Mouse (Mus musculus) embryo, embryonic 10 days (tissue): ENCODE data around the gene Spa17.

Experiments
- DNase-seq: peaks from one replicate; pipeline ENCODE4 v3.0.0-alpha.2; 2015; ENCODE audit warnings: low spot score

The Spa17 gene

GRCm38 (mm10) chr9:37563805-37564204 lies 49.7 kb downstream of the Spa17 start:
- DNase-seq, result no peak

GRCm38 (mm10) chr9:37560617-37561016 lies 52.9 kb downstream of the Spa17 start:
- DNase-seq, result no peak

GRCm38 (mm10) chr9:37556366-37556765 lies 57.2 kb downstream of the Spa17 start:
- DNase-seq, result no peak

- DNase-seq, result no peak
These were observed 58.4 kb downstream of the Spa17 start, which contains the start of gene Siae for GRCm38 (mm10) chr9:37554838-37555748. TSS of gene Siae (plus strand) at chr9:37555698.

GRCm38 (mm10) chr9:37554279-37554678 lies 59.2 kb downstream of the Spa17 start:
- no peak for DNase-seq
